Mouse (Mus musculus): ENCODE results near the gene Bgn. TPM values are rescaled to one million over a fixed set of nuclear protein-coding genes. Genes with fewer than 3 reads are reported as not detected.

Gene Bgn
- polyA plus RNA-seq, 1 experiment from 2014 or later: 93.4 TPM

GRCm38 (mm10) chrX:73465483-73466186 lies 17.8 kb upstream of the Bgn start:
- no peak overlapping the region for H3K4me3 ChIP-seq (replicated peaks; ENCODE audit: low read depth, low read length)
- WGBS: 64% methylated on average over 9 of the region's 9 CpGs
- H3K4me2 ChIP-seq (ENCODE audit: low read length): no peak overlapping the region
- no peak for TF ChIP-seq CTCF (IDR thresholded peaks at IDR 0.05; ENCODE audit: low read depth)
- ATAC-seq (replicated peaks; ENCODE audit: low FRiP score, low read depth): no peak; the same call in 1 of the 2 replicates
- H3K36me3 ChIP-seq (ENCODE audit: insufficient read depth, low read length): no peaks in the 10 kb centered on the region
- H3K9me3 ChIP-seq (replicated peaks; ENCODE audit: low read length): no peaks in the 10 kb centered on the region
- H3K27ac ChIP-seq: no peak overlapping the region
- H3K9ac ChIP-seq (ENCODE audit: low read depth, low read length): no peak overlapping the region
- DNase-seq (ENCODE audit: low spot score): no peak
- H3K27me3 ChIP-seq (ENCODE audit: insufficient read depth, low read length): no peaks in the 10 kb centered on the region
- H3K4me1 ChIP-seq (replicated peaks; ENCODE audit: insufficient read depth, low read length): no peaks in the 10 kb centered on the region

- Histone ChIP-seq H3K9me3 (replicated peaks; ENCODE audit: low read length) (no peaks in the 10 kb centered on the region), H3K4me3 (replicated peaks; ENCODE audit: low read depth, low read length) (no peak overlapping the region), H3K4me1 (replicated peaks; ENCODE audit: insufficient read depth, low read length) (no peaks in the 10 kb centered on the region), H3K9ac (ENCODE audit: low read depth, low read length) (no peak overlapping the region), H3K4me2 (ENCODE audit: low read length) (no peak overlapping the region), H3K36me3 (ENCODE audit: insufficient read depth, low read length) (no peaks in the 10 kb centered on the region), H3K27me3 (ENCODE audit: insufficient read depth, low read length) (no peaks in the 10 kb centered on the region), H3K27ac (no peak overlapping the region; the same call in 1 of the 2 replicates)
- ATAC-seq (replicated peaks; ENCODE audit: low FRiP score, low read depth) (no peak), DNase-seq (ENCODE audit: low spot score) (no peak)
- WGBS: 58% methylated on average over 5 of the region's 5 CpGs
- no peak for TF ChIP-seq CTCF (IDR thresholded peaks at IDR 0.05; ENCODE audit: low read depth)
Measured at GRCm38 (mm10) chrX:73467446-73468241, 15.8 kb upstream of the Bgn start.

GRCm38 (mm10) chrX:73468330-73468729 lies 15.1 kb upstream of the Bgn start:
- DNase-seq (ENCODE audit: low spot score) (peak; percentile 50), ATAC-seq (replicated peaks; ENCODE audit: low FRiP score, low read depth) (no peak)
- Histone ChIP-seq H3K27me3 (ENCODE audit: insufficient read depth, low read length) (no peaks in the 10 kb centered on the region), H3K27ac (no peak overlapping the region), H3K9me3 (replicated peaks; ENCODE audit: low read length) (no peaks in the 10 kb centered on the region), H3K4me1 (replicated peaks; ENCODE audit: insufficient read depth, low read length) (no peaks in the 10 kb centered on the region), H3K36me3 (ENCODE audit: insufficient read depth, low read length) (no peaks in the 10 kb centered on the region), H3K4me2 (ENCODE audit: low read length) (no peak overlapping the region), H3K9ac (ENCODE audit: low read depth, low read length) (no peak overlapping the region), H3K4me3 (replicated peaks; ENCODE audit: low read depth, low read length) (no peak overlapping the region)
- WGBS: 73% methylated on average over 3 of the region's 3 CpGs
- no peak for TF ChIP-seq CTCF (IDR thresholded peaks at IDR 0.05; ENCODE audit: low read depth)

- 53% methylated on average over 1 of the region's 1 CpGs for WGBS
Measured at GRCm38 (mm10) chrX:73468752-73469151, 14.7 kb upstream of the Bgn start.

GRCm38 (mm10) chrX:73471764-73472163 lies 11.6 kb upstream of the Bgn start:
- 0 out of 2 replicates have a peak, but pooled peaks cover 3% of the 10 kb centered on the region for H3K4me1 ChIP-seq (replicated peaks; ENCODE audit: insufficient read depth, low read length)
- no peaks in the 10 kb centered on the region for H3K36me3 ChIP-seq (ENCODE audit: insufficient read depth, low read length)
- H3K4me3 ChIP-seq (replicated peaks; ENCODE audit: low read depth, low read length): no peak overlapping the region
- no peaks in the 10 kb centered on the region for H3K9me3 ChIP-seq (replicated peaks; ENCODE audit: low read length)
- H3K27ac ChIP-seq: no peak overlapping the region
- 87% methylated on average over 3 of the region's 3 CpGs for WGBS
- ATAC-seq (replicated peaks; ENCODE audit: low FRiP score, low read depth) (no peak), DNase-seq (ENCODE audit: low spot score) (no peak)
- TF ChIP-seq CTCF (IDR thresholded peaks at IDR 0.05; ENCODE audit: low read depth): no peak
- H3K9ac ChIP-seq (ENCODE audit: low read depth, low read length): no peak overlapping the region
- no peaks in the 10 kb centered on the region for H3K27me3 ChIP-seq (ENCODE audit: insufficient read depth, low read length)
- no peak overlapping the region for H3K4me2 ChIP-seq (ENCODE audit: low read length)

More at GRCm38 (mm10) chrX:73468752-73469151, 14.7 kb upstream of the Bgn start:
- Histone ChIP-seq H3K27ac (0 out of 2 replicates have a peak overlapping the region, but pooled peaks have one; percentile 13), H3K4me3 (replicated peaks; ENCODE audit: low read depth, low read length) (no peak overlapping the region), H3K4me2 (ENCODE audit: low read length) (no peak overlapping the region), H3K27me3 (ENCODE audit: insufficient read depth, low read length) (no peaks in the 10 kb centered on the region), H3K36me3 (ENCODE audit: insufficient read depth, low read length) (no peaks in the 10 kb centered on the region), H3K9ac (ENCODE audit: low read depth, low read length) (no peak overlapping the region), H3K9me3 (replicated peaks; ENCODE audit: low read length) (no peaks in the 10 kb centered on the region), H3K4me1 (replicated peaks; ENCODE audit: insufficient read depth, low read length) (no peaks in the 10 kb centered on the region)
- ATAC-seq (replicated peaks; ENCODE audit: low FRiP score, low read depth) (no peak), DNase-seq (ENCODE audit: low spot score) (no peak)
- TF ChIP-seq CTCF (IDR thresholded peaks at IDR 0.05; ENCODE audit: low read depth): no peak

GRCm38 (mm10) chrX:73474340-73475165 lies 8.8 kb upstream of the Bgn start:
- Histone ChIP-seq H3K27me3 (ENCODE audit: insufficient read depth, low read length) (no peaks in the 10 kb centered on the region), H3K36me3 (ENCODE audit: insufficient read depth, low read length) (no peaks in the 10 kb centered on the region), H3K4me1 (replicated peaks; ENCODE audit: insufficient read depth, low read length) (0 out of 2 replicates have a peak, but pooled peaks cover 3% of the 10 kb centered on the region), H3K27ac (peak overlapping the region; percentile 36; the same call in 1 of the 2 replicates), H3K4me3 (replicated peaks; ENCODE audit: low read depth, low read length) (no peak overlapping the region), H3K4me2 (ENCODE audit: low read length) (no peak overlapping the region), H3K9me3 (replicated peaks; ENCODE audit: low read length) (no peaks in the 10 kb centered on the region), H3K9ac (ENCODE audit: low read depth, low read length) (no peak overlapping the region)
- DNase-seq (ENCODE audit: low spot score) (peak; percentile 46), ATAC-seq (replicated peaks; ENCODE audit: low FRiP score, low read depth) (no peak; the same call in 1 of the 2 replicates)
- TF ChIP-seq CTCF (IDR thresholded peaks at IDR 0.05; ENCODE audit: low read depth): no peak
- 62% methylated on average over 12 of the region's 12 CpGs for WGBS
